Comparison of ENCODE assay signal across 10 mouse cellular contexts in the genomic region with DNA sequence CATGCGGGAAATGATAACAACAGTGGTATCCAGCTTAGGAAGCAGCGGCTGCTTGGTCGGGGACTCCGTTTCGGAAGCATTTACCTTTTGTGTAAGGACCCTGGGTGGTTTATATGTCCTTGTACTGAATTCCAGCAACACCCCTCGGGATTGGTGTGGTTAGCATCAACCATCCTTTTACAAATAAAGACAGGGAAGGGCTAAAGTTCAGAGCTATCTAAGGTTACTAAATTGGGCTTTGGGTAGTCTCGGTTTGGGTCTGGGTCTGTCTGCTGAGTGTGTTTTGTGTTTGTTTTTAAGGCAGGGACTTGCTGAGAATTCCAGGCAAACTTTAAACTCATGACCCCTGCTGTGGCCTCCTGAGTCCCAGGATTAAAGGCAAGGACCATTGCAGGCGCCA. TPM values are rescaled to one million over a fixed set of nuclear protein-coding genes. Genes with fewer than 3 reads are reported as not detected.
DNase-seq lines count a peak whose midpoint lies in the region; ATAC-seq and TF ChIP-seq lines count a peak whose summit lies in the region.
"Had no signal": no experiment of that assay in that cellular context is flagged by ENCODE, and none has a peak within 500 bp of the region (broad histone marks: within the 10 kb centered on the region; RNA-seq: fewer than 3 reads in every experiment).

No protein-coding gene starts in this region.

- intact Hi-C loops in left cerebral cortex, adult 2 months (cut with DNase I), result no loop called here
- intact Hi-C loops in left cerebral cortex, postnatal 10 days (cut with DNase I), result no loop called here

- ATAC-seq in embryonic facial prominence, embryonic 14.5 days (ENCODE audit: low read depth), result no peak
- ATAC-seq in intestine, embryonic 16.5 days, result peak; percentile 26
- ATAC-seq in neural tube, embryonic 14.5 days (ENCODE audit: low read depth), result no peak
- no peak for ATAC-seq in frontal cortex, adult (ENCODE audit: low TSS enrichment)
- ATAC-seq: activated CD4-positive, CD25-positive, alpha-beta regulatory T cell, adult 4 months had no signal

- H3K4me1 ChIP-seq in embryonic facial prominence, embryonic 14.5 days (ENCODE audit: control insufficient read depth, insufficient read depth, low read length), result peaks cover 23% of the 10 kb centered on the region
- peaks cover 26% of the 10 kb centered on the region for H3K4me1 ChIP-seq in intestine, embryonic 16.5 days (ENCODE audit: control insufficient read depth, insufficient read depth, low read length)
- H3K4me1 ChIP-seq in neural tube, embryonic 14.5 days (ENCODE audit: control insufficient read depth, insufficient read depth, low read length), result peaks cover 10% of the 10 kb centered on the region
- no peaks in the 10 kb centered on the region for H3K4me1 ChIP-seq in cerebellum, adult 2 months (ENCODE audit: control insufficient read depth, insufficient read depth, low read length)

- peak overlapping the region; percentile 30 for H3K27ac ChIP-seq in left cerebral cortex, adult 2 months
- peak overlapping the region; percentile 95 for H3K27ac ChIP-seq in embryonic facial prominence, embryonic 14.5 days (replicated peaks; ENCODE audit: low read depth, low read length)
- peak overlapping the region; percentile 92 for H3K27ac ChIP-seq in intestine, embryonic 16.5 days (ENCODE audit: low read length)
- peak overlapping the region; percentile 70 for H3K27ac ChIP-seq in neural tube, embryonic 14.5 days (ENCODE audit: low read depth, low read length)
- H3K27ac ChIP-seq in cerebellum, adult 2 months (ENCODE audit: insufficient read depth, low read length), result no peak overlapping the region

- no peaks in the 10 kb centered on the region for H3K9me3 ChIP-seq in embryonic facial prominence, embryonic 14.5 days (ENCODE audit: control insufficient read depth, low read length)
- H3K9me3 ChIP-seq in intestine, embryonic 16.5 days (ENCODE audit: control insufficient read depth, low read length), result no peaks in the 10 kb centered on the region
- no peaks in the 10 kb centered on the region for H3K9me3 ChIP-seq in neural tube, embryonic 14.5 days (ENCODE audit: control insufficient read depth, low read length)

- peak overlapping the region; percentile 47 for H3K4me2 ChIP-seq in embryonic facial prominence, embryonic 14.5 days (ENCODE audit: low read depth, low read length)
- peak overlapping the region; percentile 46 for H3K4me2 ChIP-seq in intestine, embryonic 16.5 days (ENCODE audit: low read depth, low read length)
- no peak overlapping the region for H3K4me2 ChIP-seq in neural tube, embryonic 14.5 days (ENCODE audit: low read depth, low read length)

- TF ChIP-seq POLR2A in cerebellum, adult 2 months (IDR thresholded peaks at IDR 0.05; ENCODE audit: borderline replicate concordance, insufficient read depth, low read length), result no peak

- H3K9ac ChIP-seq in embryonic facial prominence, embryonic 14.5 days (ENCODE audit: low read depth, low read length), result peak overlapping the region; percentile 58
- H3K9ac ChIP-seq in intestine, embryonic 16.5 days (ENCODE audit: low read depth, low read length), result peak overlapping the region; percentile 57; the same call in 1 of the 2 replicates
- no peak overlapping the region for H3K9ac ChIP-seq in neural tube, embryonic 14.5 days (replicated peaks; ENCODE audit: low read depth, low read length)

- no peaks in the 10 kb centered on the region for H3K27me3 ChIP-seq in embryonic facial prominence, embryonic 14.5 days (replicated peaks; ENCODE audit: control insufficient read depth, insufficient read depth, low read length)
- no peaks in the 10 kb centered on the region for H3K27me3 ChIP-seq in intestine, embryonic 16.5 days (replicated peaks; ENCODE audit: control insufficient read depth, insufficient read depth, low read length)
- H3K27me3 ChIP-seq in neural tube, embryonic 14.5 days (ENCODE audit: control insufficient read depth, insufficient read depth, low read length), result no peaks in the 10 kb centered on the region
- H3K27me3 ChIP-seq in cerebellum, adult 2 months (ENCODE audit: control insufficient read depth, insufficient read depth, low read length), result no peaks in the 10 kb centered on the region

- TF ChIP-seq CTCF in left cerebral cortex, adult 2 months (IDR thresholded peaks at IDR 0.05), result no peak
- TF ChIP-seq CTCF in cerebellum, adult 2 months (IDR thresholded peaks at IDR 0.05; ENCODE audit: borderline replicate concordance, insufficient read depth, low read depth, low read length), result no peak

- H3K4me3 ChIP-seq in left cerebral cortex, adult 2 months, result no peak overlapping the region
- peak overlapping the region; percentile 17 for H3K4me3 ChIP-seq in embryonic facial prominence, embryonic 14.5 days (ENCODE audit: low read depth, low read length)
- H3K4me3 ChIP-seq in intestine, embryonic 16.5 days (ENCODE audit: low read length), result peak overlapping the region; percentile 3
- H3K4me3 ChIP-seq in neural tube, embryonic 14.5 days (ENCODE audit: low read depth, low read length), result no peak overlapping the region
- H3K4me3 ChIP-seq in cerebellum, adult 2 months (replicated peaks; ENCODE audit: insufficient read depth, low read depth, low read length), result no peak overlapping the region

- no peak for DNase-seq in left cerebral cortex, adult 2 months (ENCODE audit: extremely low spot score in 1 of 2, low spot score in 2 of 2)
- no peak for DNase-seq in left cerebral cortex, postnatal 10 days (ENCODE audit: extremely low spot score in 1 of 2, low spot score in 2 of 2)
- no peak for DNase-seq in embryonic facial prominence, embryonic 14.5 days (ENCODE audit: low spot score)
- DNase-seq in cerebellum, adult 2 months, result no peak
- DNase-seq in thymus, adult 18-20 months, result no peak
- DNase-seq: layer of hippocampus, postnatal 36 days had no signal

- no peaks in the 10 kb centered on the region for H3K36me3 ChIP-seq in embryonic facial prominence, embryonic 14.5 days (ENCODE audit: control insufficient read depth, insufficient read depth, low read length)
- no peaks in the 10 kb centered on the region for H3K36me3 ChIP-seq in intestine, embryonic 16.5 days (ENCODE audit: control insufficient read depth, insufficient read depth, low read length)
- H3K36me3 ChIP-seq in neural tube, embryonic 14.5 days (ENCODE audit: control insufficient read depth, insufficient read depth, low read length), result no peaks in the 10 kb centered on the region

- 26% methylated on average over 8 of the region's 8 CpGs for WGBS in embryonic facial prominence, embryonic 14.5 days
- WGBS in intestine, embryonic 16.5 days, result 20% methylated on average over 8 of the region's 8 CpGs
- 31% methylated on average over 8 of the region's 8 CpGs for WGBS in neural tube, embryonic 14.5 days
- WGBS in cerebellum, adult 2 months, result 48% methylated on average over 8 of the region's 8 CpGs

RNA-seq across cellular contexts. Expression of a gene that starts 15.2 kb away (rescaled TPM):
- 100 to 1,000 TPM; 126 to 131 TPM for total RNA-seq in left cerebral cortex, adult 2 months (2021)
- 100 to 1,000 TPM; 123 to 131 TPM for total RNA-seq in left cerebral cortex, postnatal 10 days (2021)
- 306 and 319 TPM in 2 replicates for polyA plus RNA-seq in embryonic facial prominence, embryonic 14.5 days (2014; fragmentation: Nextera tagmentation; extraction: Ambion mirVana)
- polyA plus RNA-seq in intestine, embryonic 16.5 days (2015; fragmentation: Nextera tagmentation; extraction: Ambion mirVana), result 277 and 289 TPM in 2 replicates
- polyA plus RNA-seq in neural tube, embryonic 14.5 days (2014; fragmentation: Nextera tagmentation; extraction: Ambion mirVana), result 163 and 234 TPM in 2 replicates
- 62.8 and 66.3 TPM in 2 replicates for polyA plus RNA-seq in cerebellum, adult 2 months (2012; rRNA removed)

RNA-seq across cellular contexts. Expression of a gene that starts 53.8 kb away (rescaled TPM):
- total RNA-seq in left cerebral cortex, adult 2 months (2021), result 10 to 100 TPM; 89.7 to 92.6 TPM
- total RNA-seq in left cerebral cortex, postnatal 10 days (2021), result 100 to 1,000 TPM; 105 to 108 TPM
- 94.2 and 104 TPM in 2 replicates for polyA plus RNA-seq in embryonic facial prominence, embryonic 14.5 days (2014; fragmentation: Nextera tagmentation; extraction: Ambion mirVana)
- polyA plus RNA-seq in intestine, embryonic 16.5 days (2015; fragmentation: Nextera tagmentation; extraction: Ambion mirVana), result 62.2 and 62.6 TPM in 2 replicates
- polyA plus RNA-seq in neural tube, embryonic 14.5 days (2014; fragmentation: Nextera tagmentation; extraction: Ambion mirVana), result 105 and 141 TPM in 2 replicates
- polyA plus RNA-seq in cerebellum, adult 2 months (2012; rRNA removed), result 42.0 and 42.5 TPM in 2 replicates

Comparison
In these comparisons a context has a peak if more than half of its experiments do, and no peak if none do; other contexts are left out.
1. H3K4me3 ChIP-seq: peak in embryonic facial prominence, embryonic 14.5 days (single experiment) and intestine, embryonic 16.5 days (single experiment); none in left cerebral cortex, adult 2 months (single experiment), neural tube, embryonic 14.5 days (single experiment) and cerebellum, adult 2 months (single experiment).